Mouse (Mus musculus) adrenal gland, postnatal 36 days (tissue): ENCODE measurements around the gene Scnm1. TPM values are rescaled to one million over a fixed set of nuclear protein-coding genes. Genes with fewer than 3 reads are reported as not detected.
"Not testable (repeated sequence)": the region's sequence is repeated elsewhere in the genome, so short reads cannot be mapped to it uniquely, and the experiment has no call there.

Source experiments
- DNase-seq, 2 experiments: peaks; one replicate each; pipeline ENCODE4 v3.0.0; 2021; ENCODE audit warnings: mixed read lengths in 1 of 2
- microRNA-seq: library from miRNA; unstranded; fragments of <30 nt; microRNA quantifications from one replicate; pipeline ENCODE4 v1.2.0, GENCODE M21; 2021
- total RNA-seq, 2 experiments: library from RNA; stranded (reverse); gene quantifications; 2 replicates each; pipeline ENCODE4 v1.2.3; 2021

Gene Scnm1
- total RNA-seq, 2 experiments from 2014 or later, result 33.8 to 35.4 TPM

DNA sequence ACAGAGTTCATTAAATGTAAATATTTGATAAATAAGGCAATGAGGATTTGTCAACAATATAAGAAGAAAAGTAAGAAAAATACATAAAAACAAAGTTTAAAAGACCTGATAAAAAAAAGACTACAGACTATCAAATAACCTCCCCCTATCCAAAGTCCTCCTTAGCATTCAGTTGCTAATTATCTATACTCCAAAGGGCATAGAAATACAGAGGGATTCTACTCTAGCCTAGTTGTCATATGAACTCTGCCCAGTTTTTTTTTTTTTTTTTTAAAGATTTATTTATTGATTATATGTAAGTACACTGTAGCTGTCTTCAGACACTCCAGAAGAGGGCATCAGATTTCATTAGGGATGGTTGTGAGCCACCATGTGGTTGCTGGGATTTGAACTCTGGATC lies 26.5 kb downstream of the Scnm1 start:
- not testable (repeated sequence) for DNase-seq

- DNase-seq, result peak; percentile 96
Observed at GRCm38 (mm10) chr3:95106338-95107117, 27.3 kb downstream of the Scnm1 start, which contains the start of gene Pip5k1a. TSS of gene Pip5k1a (minus strand) at chr3:95106930.

GRCm38 (mm10) chr3:95105586-95106337 lies 28.0 kb downstream of the Scnm1 start:
- DNase-seq, result no peak

- no peak for DNase-seq
Observed at GRCm38 (mm10) chr3:95105121-95105520, 28.7 kb downstream of the Scnm1 start.

- DNase-seq, result no peak
Observed at GRCm38 (mm10) chr3:95100854-95101253, 33.0 kb downstream of the Scnm1 start.

DNA sequence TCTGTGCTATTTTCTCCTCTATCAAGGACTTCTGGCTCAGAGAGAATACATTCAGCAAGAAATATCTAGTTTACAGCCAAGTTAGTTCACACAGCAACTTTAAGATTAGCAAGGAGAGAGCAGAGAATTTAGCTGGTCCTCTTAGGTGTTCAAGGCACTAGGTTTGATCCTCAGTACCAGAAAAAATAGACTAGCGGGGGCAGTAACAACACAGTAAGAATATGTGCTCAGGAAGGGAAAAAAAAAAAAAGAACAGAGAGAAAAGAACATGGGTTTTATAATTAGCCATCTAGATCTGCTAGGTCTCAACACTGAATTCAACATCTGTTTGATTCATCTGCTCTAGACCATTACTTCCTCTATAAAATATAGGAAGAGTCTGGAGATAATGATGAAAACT lies 45.7 kb downstream of the Scnm1 start:
- DNase-seq, result no peak

Small RNAs within 50 kb of the gene (microRNA-seq; reads per million reads assigned to microRNA genes)
- gene Mir8099-1, result not detected

Other genes starting within 250 kb of the Scnm1 start
- gene Psmb4, start 247.1 kb downstream of the Scnm1 start, total RNA-seq, result 100 to 1,000 TPM; 338 to 350 TPM
- gene Selenbp1, start 201.0 kb downstream of the Scnm1 start, total RNA-seq, result 10 to 100 TPM; 40.5 to 81.7 TPM
- 10 to 100 TPM; 24.0 to 24.6 TPM for gene Rfx5, start 179.9 kb downstream of the Scnm1 start, total RNA-seq
- gene Pi4kb, start 159.3 kb downstream of the Scnm1 start, total RNA-seq, result 10 to 100 TPM; 61.8 to 62.9 TPM
- gene Zfp687, start 118.6 kb downstream of the Scnm1 start, total RNA-seq, result 10 to 100 TPM; 23.1 to 37.7 TPM
- gene Psmd4, start 91.4 kb downstream of the Scnm1 start, total RNA-seq, result 100 to 1,000 TPM; 284 to 331 TPM
- gene Pip5k1a, start 27.1 kb downstream of the Scnm1 start, total RNA-seq, result 10 to 100 TPM; 41.8 to 58.9 TPM
- gene Vps72, start 23.0 kb downstream of the Scnm1 start, total RNA-seq, result 10 to 100 TPM; 56.1 to 63.3 TPM
- gene Tmod4, start 9.5 kb downstream of the Scnm1 start, total RNA-seq, result 1 to 10 TPM in 1 of 2 experiments, under 1 TPM in 1; 0.66 to 1.4 TPM
- 1 to 10 TPM; 8.3 to 9.7 TPM for gene Lysmd1, start 77 bp upstream of the Scnm1 start, total RNA-seq
- gene Tnfaip8l2, start 8.3 kb upstream of the Scnm1 start, total RNA-seq, result 1 to 10 TPM; 1.8 to 2.1 TPM
- 1 to 10 TPM; 2.3 to 3.7 TPM for gene Sema6c, start 26.4 kb upstream of the Scnm1 start, total RNA-seq
- 10 to 100 TPM; 21.3 to 22.6 TPM for gene Gabpb2, start 83.9 kb upstream of the Scnm1 start, total RNA-seq
- 10 to 100 TPM; 86.9 to 94.8 TPM for gene Cdc42se1, start 94.7 kb upstream of the Scnm1 start, total RNA-seq
- 10 to 100 TPM in 1 of 2 experiments, 1 to 10 TPM in 1; 6.9 to 10.9 TPM for gene Mllt11, start 98.2 kb upstream of the Scnm1 start, total RNA-seq
- gene Gm128, start 107.6 kb upstream of the Scnm1 start, total RNA-seq, result under 1 TPM; 0.17 to 0.26 TPM
- gene Bnipl, start 117.2 kb upstream of the Scnm1 start, total RNA-seq, result under 1 TPM in 1 of 2 experiments, not detected in 1; 0.89 TPM
- gene Mindy1, start 147.3 kb upstream of the Scnm1 start, total RNA-seq, result 100 to 1,000 TPM; 120 to 147 TPM
- gene Prune1, start 148.1 kb upstream of the Scnm1 start, total RNA-seq, result 10 to 100 TPM; 25.1 to 33.3 TPM
- gene Anxa9, start 173.2 kb upstream of the Scnm1 start, total RNA-seq, result 1 to 10 TPM; 1.1 to 3.3 TPM
- gene Cers2, start 180.8 kb upstream of the Scnm1 start, total RNA-seq, result 100 to 1,000 TPM; 239 to 254 TPM
- 10 to 100 TPM; 25.9 to 29.7 TPM for gene Setdb1, start 223.2 kb upstream of the Scnm1 start, total RNA-seq